Mouse (Mus musculus) midbrain, embryonic 11.5 days (tissue): ENCODE data around the gene Tipin. TPM values are rescaled to one million over a fixed set of nuclear protein-coding genes. Genes with fewer than 3 reads are reported as not detected.
"Not testable (repeated sequence)": the region's sequence is repeated elsewhere in the genome, so short reads cannot be mapped to it uniquely, and the experiment has no call there.

Source experiments
- ATAC-seq: fragments of 200-750 bp; cut with Nextera tagmentation; 2 replicates; pipeline ENCODE4 v1.8.0; 2017; ENCODE audit warnings: moderate TSS enrichment, moderate library complexity; ENCODE audit not compliant: low FRiP score
- DNase-seq: peaks from one replicate; pipeline ENCODE4 v3.0.0; 2015; ENCODE audit warnings: low spot score; ENCODE audit errors: missing footprints
- H3K27ac ChIP-seq: fragments of 300-500 bp; sonication (generic); 2 replicates; pipeline ENCODE4 v1.5.1; 2014; ENCODE audit warnings: low read depth, low read length
- H3K27me3 ChIP-seq: fragments of 300-500 bp; sonication (generic); 2 replicates; pipeline ENCODE4 v1.6.1; 2014; ENCODE audit warnings: mild to moderate bottlenecking, low read length, moderate library complexity, mixed read lengths; ENCODE audit not compliant: control insufficient read depth, insufficient read depth
- H3K36me3 ChIP-seq: fragments of 300-500 bp; sonication (generic); 2 replicates; pipeline ENCODE4 v1.6.1; 2014; ENCODE audit warnings: mild to moderate bottlenecking, low read length, moderate library complexity, mixed read lengths; ENCODE audit not compliant: control insufficient read depth, insufficient read depth
- H3K4me1 ChIP-seq: fragments of 300-500 bp; sonication (generic); 2 replicates; pipeline ENCODE4 v1.6.1; 2014; ENCODE audit warnings: low read length; ENCODE audit not compliant: control insufficient read depth, insufficient read depth
- H3K4me2 ChIP-seq: fragments of 300-500 bp; sonication (generic); 2 replicates; pipeline ENCODE4 v1.6.1; 2014; ENCODE audit warnings: mild to moderate bottlenecking, moderate library complexity
- H3K4me3 ChIP-seq: fragments of 300-500 bp; sonication (generic); 2 replicates; pipeline ENCODE4 v1.5.1; 2014; ENCODE audit warnings: low read depth, low read length
- H3K9ac ChIP-seq: fragments of 300-500 bp; sonication (generic); 2 replicates; pipeline ENCODE4 v1.6.1; 2014; ENCODE audit warnings: low read length
- H3K9me3 ChIP-seq: fragments of 300-500 bp; sonication (generic); 2 replicates; pipeline ENCODE4 v1.6.1; 2016; ENCODE audit warnings: low read length; ENCODE audit not compliant: control insufficient read depth
- WGBS: fragments of 180-500 bp; shearing (Covaris S2); extraction: QIAGEN DNeasy Blood & Tissue Kit; methylation state at CpG from one replicate; pipeline ENCODE4 v1.1.7; 2014; 5-methylcytosine and 5-hydroxymethylcytosine counted together
- polyA plus RNA-seq: library from polyadenylated mRNA; unstranded; fragments of >200 nt; fragmentation: Nextera tagmentation; extraction: Ambion mirVana; gene quantifications from 2 replicates; pipeline ENCODE4 v1.2.1, GENCODE M21; 2014

Tipin gene
- polyA plus RNA-seq, 1 experiment from 2014 or later: 286 TPM

GRCm38 (mm10) chr9:64277706-64278105 is 3.7 kb upstream of the Tipin start:
- 69% methylated on average over 8 of the region's 8 CpGs for WGBS
- H3K9ac ChIP-seq: no peak overlapping the region
- H3K9me3 ChIP-seq: no peaks in the 10 kb centered on the region
- DNase-seq (peak; percentile 97), ATAC-seq (no peak)
- H3K4me3 ChIP-seq: no peak overlapping the region
- no peak overlapping the region for H3K4me2 ChIP-seq
- no peaks in the 10 kb centered on the region for H3K27me3 ChIP-seq
- no peaks in the 10 kb centered on the region for H3K36me3 ChIP-seq
- peaks cover 2% of the 10 kb centered on the region; the same call in 1 of the 2 replicates for H3K4me1 ChIP-seq
- no peak overlapping the region for H3K27ac ChIP-seq

DNA sequence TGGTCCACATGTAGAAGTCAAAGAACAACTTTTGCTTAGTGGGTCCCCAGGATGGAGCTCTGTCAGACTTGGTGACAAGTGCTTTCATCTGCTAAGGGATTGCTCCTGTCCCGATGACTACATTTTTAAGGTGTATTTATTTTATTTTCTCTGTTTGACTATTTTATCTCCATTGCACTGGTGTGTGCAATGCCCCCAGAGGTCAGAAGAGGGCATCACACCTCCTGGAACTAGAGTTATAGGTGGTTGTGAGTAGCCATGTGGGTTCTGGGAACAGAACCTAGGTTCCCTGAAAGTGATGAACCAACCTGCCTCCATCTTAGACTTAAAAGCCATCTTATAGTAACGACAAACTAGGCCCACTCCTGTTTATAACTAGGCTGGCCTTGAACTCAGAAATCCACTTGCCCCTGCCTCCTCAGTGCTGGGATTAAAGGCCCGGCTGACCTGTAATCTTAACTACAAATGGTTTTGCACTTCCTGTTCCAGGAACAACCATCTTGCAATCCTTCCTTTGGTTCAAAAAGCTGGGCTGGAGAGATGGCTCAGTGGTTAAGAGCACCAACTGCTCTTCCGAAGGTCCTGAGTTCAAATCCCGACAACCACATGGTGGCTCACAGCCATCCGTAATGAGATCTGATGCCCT is 2.6 kb upstream of the Tipin start:
- ATAC-seq (no peak), DNase-seq (peak; percentile 79)
- no peak overlapping the region for H3K27ac ChIP-seq
- H3K9me3 ChIP-seq: no peaks in the 10 kb centered on the region
- no peak overlapping the region for H3K9ac ChIP-seq
- H3K4me3 ChIP-seq: no peak overlapping the region
- H3K27me3 ChIP-seq: no peaks in the 10 kb centered on the region
- H3K36me3 ChIP-seq: no peaks in the 10 kb centered on the region
- no peak overlapping the region for H3K4me2 ChIP-seq
- peaks cover 2% of the 10 kb centered on the region; the same call in 1 of the 2 replicates for H3K4me1 ChIP-seq
- 93% methylated on average over 6 of the region's 6 CpGs for whole genome bisulfite sequencing

- Histone ChIP-seq H3K9me3 (no peaks in the 10 kb centered on the region), H3K4me2 (peak overlapping the region; percentile 62), H3K27ac (peak overlapping the region; percentile 64; the same call in 1 of the 2 replicates), H3K27me3 (no peaks in the 10 kb centered on the region), H3K9ac (peak overlapping the region; percentile 95), H3K36me3 (peaks cover under 1% of the 10 kb centered on the region; the same call in 1 of the 2 replicates), H3K4me1 (peaks cover 2% of the 10 kb centered on the region; the same call in 1 of the 2 replicates), H3K4me3 (peak overlapping the region; percentile 79)
- no peak for DNase-seq
- peak; percentile 90 for ATAC-seq
- WGBS: under 1% methylated on average over 24 of the region's 24 CpGs
Observed at GRCm38 (mm10) chr9:64281781-64282178, 399 bp downstream of the Tipin start.

DNA sequence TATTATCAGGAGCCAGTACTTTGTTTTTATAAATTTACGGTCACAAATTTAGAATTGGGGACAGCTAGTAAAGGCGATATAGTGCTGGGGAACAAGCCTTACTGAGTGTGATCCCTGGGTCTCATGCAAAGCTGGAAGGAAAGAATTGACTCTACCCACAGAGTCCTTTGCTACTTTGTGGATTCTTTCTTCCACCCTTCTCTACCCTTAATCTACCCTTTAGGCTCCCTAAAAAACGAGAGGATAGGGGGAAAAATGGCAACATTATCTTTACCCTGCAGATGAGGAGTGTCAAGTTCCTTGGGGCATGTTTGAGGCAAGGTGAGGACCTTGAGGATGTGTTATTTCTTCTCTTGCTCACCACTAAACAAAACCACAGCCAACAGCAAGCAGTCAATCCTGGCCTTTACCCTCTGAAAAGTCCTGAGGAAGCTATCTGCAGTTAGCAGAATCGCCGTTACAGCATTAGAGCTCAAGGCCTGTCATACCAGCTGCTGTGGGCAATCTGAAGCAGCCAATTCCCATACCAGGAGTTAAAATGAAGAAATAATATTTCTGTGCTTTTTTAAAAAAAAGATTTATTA is 1.1 kb downstream of the Tipin start:
- H3K9ac ChIP-seq: peak overlapping the region; percentile 95
- H3K4me2 ChIP-seq: peak overlapping the region; percentile 62
- H3K9me3 ChIP-seq: no peaks in the 10 kb centered on the region
- no peak for ATAC-seq
- DNase-seq: peak; percentile 82
- H3K4me3 ChIP-seq: peak overlapping the region; percentile 79
- H3K27me3 ChIP-seq: no peaks in the 10 kb centered on the region
- peaks cover 5% of the 10 kb centered on the region; the same call in 1 of the 2 replicates for H3K36me3 ChIP-seq
- peaks cover 2% of the 10 kb centered on the region; the same call in 1 of the 2 replicates for H3K4me1 ChIP-seq
- H3K27ac ChIP-seq: no peak overlapping the region
- WGBS: 76% methylated on average over 5 of the region's 5 CpGs

- H3K27me3 ChIP-seq, H3K4me1 ChIP-seq, H3K4me3 ChIP-seq, H3K27ac ChIP-seq, H3K9me3 ChIP-seq, ATAC-seq, H3K9ac ChIP-seq, H3K4me2 ChIP-seq: not testable (repeated sequence)
- 92% methylated on average over 4 of the region's 4 CpGs for WGBS
- peaks cover 22% of the 10 kb centered on the region for H3K36me3 ChIP-seq
- peak; percentile 73 for DNase-seq
Observed at GRCm38 (mm10) chr9:64303086-64303485, 21.7 kb downstream of the Tipin start.

DNA sequence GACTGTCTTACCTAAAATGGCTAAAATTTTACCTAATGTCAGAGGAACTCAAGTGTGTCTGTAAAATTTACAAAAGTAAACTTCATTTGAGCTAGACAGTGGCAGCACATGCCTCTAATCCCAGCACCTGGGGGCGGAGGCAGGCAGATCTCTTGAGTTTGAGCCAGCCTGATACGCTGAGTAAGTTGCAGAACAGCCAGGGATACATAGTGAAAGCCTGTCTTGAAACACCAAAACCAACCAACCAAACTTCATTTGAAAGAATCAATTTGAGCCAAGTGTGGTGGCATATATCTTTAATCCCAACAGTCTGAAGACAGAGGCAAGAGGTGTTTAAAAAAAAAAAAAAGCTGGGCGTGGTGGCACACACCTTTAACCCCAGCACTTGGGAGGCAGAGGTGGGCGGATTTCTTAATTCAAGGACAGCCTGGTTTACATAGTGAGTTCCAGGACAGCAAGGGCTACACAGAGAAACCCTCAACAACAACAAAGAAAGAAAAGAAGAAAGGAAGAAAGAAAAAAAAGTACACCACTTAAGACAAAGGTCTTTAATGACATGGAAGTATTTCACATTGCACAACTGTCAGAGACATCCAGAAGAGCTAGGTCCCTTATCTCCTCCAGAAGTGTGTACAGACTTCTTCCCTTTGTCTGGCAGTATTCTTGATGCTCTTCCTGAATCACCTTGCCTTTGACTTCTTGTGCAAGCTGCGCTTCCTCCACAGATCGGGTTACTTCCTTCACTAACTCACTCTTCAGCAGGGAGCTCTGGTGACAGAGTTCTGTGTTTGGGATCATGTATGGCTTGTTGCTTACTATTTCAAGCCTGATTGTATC is 25.3 kb downstream of the Tipin start:
- 87% methylated on average over 6 of the region's 6 CpGs for WGBS
- no peaks in the 10 kb centered on the region for H3K4me1 ChIP-seq
- H3K9ac ChIP-seq: no peak overlapping the region
- no peaks in the 10 kb centered on the region for H3K27me3 ChIP-seq
- H3K4me2 ChIP-seq: no peak overlapping the region
- DNase-seq (peak; percentile 69), ATAC-seq (no peak)
- no peak overlapping the region for H3K27ac ChIP-seq
- H3K9me3 ChIP-seq: no peaks in the 10 kb centered on the region
- H3K4me3 ChIP-seq: no peak overlapping the region
- peaks cover 17% of the 10 kb centered on the region for H3K36me3 ChIP-seq

- Histone ChIP-seq H3K27ac (no peak overlapping the region), H3K9ac (no peak overlapping the region), H3K9me3 (no peaks in the 10 kb centered on the region), H3K4me2 (no peak overlapping the region), H3K4me1 (no peaks in the 10 kb centered on the region), H3K4me3 (no peak overlapping the region), H3K27me3 (no peaks in the 10 kb centered on the region), H3K36me3 (peaks cover 2% of the 10 kb centered on the region; the same call in 1 of the 2 replicates)
- no peak for ATAC-seq
- 85% methylated on average over 16 of the region's 16 CpGs for WGBS
- DNase-seq: peak; percentile 84
Observed at GRCm38 (mm10) chr9:64310996-64311785, 29.8 kb downstream of the Tipin start.

- Histone ChIP-seq H3K27ac (no peak overlapping the region), H3K4me2 (no peak overlapping the region), H3K4me1 (no peaks in the 10 kb centered on the region), H3K9me3 (no peaks in the 10 kb centered on the region), H3K36me3 (no peaks in the 10 kb centered on the region; the same call in none of the 2 replicates), H3K27me3 (no peaks in the 10 kb centered on the region), H3K4me3 (no peak overlapping the region), H3K9ac (no peak overlapping the region)
- peak; percentile 12 for DNase-seq
- ATAC-seq: no peak
- 28% methylated on average over 1 of the region's 1 CpGs for WGBS
Observed at GRCm38 (mm10) chr9:64312128-64312527, 30.7 kb downstream of the Tipin start.
